Mouse (Mus musculus): ENCODE measurements around the gene Slc44a5.
A peak's percentile ranks its signal among the peaks of the same experiment; 100 is the strongest.

The Slc44a5 gene

DNA sequence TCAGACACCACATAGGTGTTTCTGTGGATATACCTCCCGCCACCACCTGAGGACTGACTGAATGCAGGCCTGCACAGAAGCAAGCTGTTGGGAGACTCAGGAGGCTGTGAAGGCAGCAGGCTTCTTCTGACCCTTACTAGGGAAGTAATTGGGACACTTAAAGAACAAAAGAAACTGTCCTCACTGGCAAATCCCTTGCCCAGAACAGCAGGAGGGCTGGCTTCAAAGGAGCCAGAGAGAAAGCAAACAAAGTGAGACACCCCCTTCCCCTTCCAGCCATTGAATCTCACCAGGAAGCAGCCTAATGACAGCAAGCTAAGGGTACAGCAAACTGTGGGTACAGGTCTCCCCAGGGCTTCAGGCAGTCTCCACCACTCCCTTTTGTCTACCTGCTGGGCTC is 200.3 kb downstream of the Slc44a5 start:
- no peak for DNase-seq

DNA sequence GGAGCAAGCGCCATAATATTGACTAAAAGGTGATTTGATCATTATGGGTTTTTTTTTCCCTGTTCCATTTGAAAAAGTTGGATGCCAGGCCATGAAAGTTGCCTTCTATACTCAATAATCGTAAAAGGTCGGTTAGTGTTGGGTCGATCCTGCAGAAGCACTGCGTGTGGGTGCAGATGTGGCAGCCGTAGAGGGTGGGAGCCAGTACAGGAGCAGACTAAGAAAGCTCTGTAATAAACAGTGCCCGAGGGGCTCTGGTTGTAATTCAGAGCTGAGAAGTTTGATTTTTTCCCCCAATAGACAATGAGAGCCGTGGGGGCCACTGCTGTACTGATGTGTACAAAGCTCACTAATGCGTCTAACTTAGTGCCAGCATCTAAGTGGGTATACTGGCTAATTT is 200.8 kb downstream of the Slc44a5 start:
- no peak for DNase-seq

DNA sequence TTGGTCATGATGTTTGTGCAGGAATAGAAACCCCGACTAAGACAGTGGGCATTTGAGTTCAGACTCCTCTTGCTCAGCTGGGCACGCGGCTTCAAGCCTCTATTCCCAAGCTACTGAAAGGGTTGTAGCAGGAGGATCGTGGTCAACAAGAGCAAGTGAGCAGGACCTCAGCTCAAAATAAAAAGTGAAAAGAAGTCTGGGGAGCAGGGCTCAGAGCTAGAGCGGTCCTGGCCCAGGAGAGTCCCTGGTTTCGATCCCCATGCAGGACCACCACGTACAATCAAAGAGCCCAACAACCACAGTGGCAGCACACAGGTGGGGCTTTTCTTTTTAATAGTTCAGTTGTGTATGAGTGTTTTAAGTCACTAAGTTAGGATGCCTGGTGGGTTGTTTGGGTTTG is 201.5 kb downstream of the Slc44a5 start:
- DNase-seq: no peak

DNA sequence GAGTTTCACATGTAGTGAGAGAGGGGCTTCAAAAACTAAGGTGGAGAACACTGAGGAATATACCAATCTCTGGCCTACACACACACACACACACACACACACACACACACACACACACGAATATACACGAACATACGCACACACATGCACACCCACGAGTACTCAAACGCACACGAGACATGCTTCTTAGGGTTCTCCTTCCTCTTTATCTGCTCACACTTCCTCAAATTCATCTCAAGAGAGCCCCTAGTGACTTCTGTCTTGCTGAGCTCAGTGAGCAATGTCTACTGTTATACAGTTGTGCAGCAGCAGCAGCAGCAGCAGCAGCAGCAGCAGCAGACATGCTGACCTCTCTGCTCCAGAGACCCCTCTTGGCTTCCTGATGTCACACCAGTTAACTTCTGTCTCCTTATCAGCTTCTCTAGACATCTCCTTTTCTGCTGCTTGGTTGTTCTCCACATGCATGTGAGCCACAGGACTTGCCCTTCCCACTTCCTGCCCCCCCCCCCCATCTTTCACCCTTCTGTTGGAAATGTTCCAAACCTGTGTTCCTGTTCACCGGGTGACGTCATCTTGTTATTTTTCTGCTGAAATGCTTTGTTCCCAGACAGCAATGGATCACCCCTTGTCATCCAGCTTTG is 204.5 kb downstream of the Slc44a5 start:
- peak in 1 of 2 experiments; percentile 1 for DNase-seq

DNA sequence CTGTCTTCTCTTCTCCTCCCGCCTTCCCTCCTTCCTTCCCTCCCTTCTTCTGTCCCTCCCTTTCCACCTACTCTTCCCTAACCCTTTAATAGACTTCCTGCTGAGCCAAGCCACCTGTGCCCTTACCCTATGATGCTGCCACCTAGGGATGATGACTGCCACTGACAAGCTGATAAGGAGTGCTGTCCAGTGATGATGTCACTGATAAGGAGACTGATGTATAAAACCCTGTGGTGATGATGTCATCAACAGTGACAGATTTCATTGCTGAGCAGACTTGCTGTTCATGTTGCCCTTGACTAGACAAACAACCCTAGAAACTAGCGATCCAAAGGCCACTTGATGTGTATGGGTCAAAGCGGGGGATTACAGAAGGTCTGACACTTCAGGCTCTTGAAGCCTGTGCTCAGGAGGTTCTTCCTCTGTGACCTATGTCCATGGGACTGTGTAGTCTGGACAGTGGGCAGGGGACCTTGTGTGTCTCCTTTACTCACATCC is 206.2 kb downstream of the Slc44a5 start:
- no peak for DNase-seq

DNA sequence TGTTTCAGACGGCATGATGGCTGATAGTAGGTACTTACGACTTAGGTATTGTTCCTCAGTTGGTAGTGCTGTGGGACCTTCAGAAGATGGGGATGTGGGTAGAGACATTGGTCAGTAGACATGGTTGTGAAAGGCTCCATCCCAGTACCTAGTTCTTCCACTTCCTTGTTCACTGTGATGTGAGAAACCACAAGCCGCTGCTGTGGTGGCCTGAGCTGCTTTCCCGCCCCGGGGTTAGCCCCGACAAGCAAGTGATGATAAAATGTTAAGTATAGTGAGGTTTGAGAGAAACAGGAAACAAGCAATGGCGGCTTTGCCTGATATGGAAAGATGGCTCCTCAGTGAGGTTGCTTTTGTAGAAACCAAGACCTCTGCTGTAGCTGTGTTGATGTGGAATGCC is 209.8 kb downstream of the Slc44a5 start:
- DNase-seq: no peak

DNA sequence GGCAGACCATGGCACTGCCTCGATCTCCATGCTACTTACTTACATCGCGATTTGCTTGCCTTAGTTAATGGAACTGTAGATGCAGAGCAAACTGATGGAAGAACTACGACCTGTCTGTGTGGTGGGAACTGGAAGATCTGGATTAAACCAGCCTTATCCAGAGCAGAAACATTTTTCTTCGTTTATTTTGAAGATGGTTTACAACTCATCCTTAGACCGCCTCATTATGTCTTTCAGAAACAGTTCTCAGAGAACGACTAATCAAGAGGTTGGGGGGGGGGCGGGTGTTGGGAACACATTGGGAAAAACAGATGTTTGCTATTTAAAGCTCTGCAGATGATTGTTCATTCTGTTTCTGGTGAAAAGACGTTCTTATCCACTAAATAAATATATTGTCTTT is 210.7 kb downstream of the Slc44a5 start:
- DNase-seq: no peak

DNA sequence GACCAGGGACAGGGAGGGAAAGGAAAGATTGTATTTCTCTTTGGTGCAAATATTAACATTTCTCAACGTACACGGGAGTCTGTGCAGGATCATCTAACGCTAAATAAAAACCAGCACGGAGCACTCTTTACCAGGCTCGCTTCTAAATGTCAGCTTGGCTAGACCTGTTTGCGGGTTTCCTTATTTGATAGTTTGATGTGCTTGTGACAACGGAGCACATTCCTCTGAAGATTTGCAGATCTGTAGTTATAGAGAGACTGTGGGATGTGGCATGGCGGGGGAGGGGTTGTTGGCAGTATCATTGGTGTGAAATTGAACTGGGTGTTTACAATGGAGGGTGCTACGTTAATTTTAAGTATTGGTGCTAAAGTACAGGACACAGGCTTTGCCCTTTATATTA is 215.4 kb downstream of the Slc44a5 start:
- DNase-seq: no peak

DNA sequence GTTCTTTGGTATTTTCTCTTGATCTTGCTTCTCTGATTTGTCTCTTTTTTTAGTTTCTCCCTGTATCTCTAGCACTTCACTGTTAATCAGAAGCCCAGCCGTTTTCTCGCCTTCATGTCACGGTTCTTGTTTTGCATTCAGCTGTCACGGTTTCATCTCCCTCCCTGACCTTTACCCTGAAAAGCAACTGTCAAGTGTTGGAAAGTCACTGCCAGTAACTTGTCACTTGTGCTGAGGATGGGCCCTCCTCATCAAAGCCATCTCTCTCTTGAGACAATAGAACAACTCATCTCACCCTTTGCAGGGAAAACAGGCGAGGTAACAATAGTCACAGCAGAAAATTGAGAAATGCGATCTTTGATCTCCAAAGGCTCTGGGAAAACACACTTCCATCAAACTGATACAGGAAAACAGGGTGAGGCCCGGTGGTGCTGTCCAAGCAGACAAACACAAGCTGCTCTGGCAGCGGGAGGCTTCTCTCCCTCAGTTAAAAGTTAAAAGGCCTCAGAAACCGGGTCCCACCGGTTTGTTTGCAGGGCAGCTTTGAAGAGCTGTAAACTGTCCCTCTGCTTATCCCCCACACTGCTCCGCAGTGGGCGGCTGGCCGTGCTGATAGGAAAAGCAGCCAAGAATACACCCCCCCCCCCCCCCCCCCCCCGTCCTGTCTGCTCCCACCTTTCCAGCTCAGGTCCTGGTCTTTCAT is 219.2 kb downstream of the Slc44a5 start:
- DNase-seq: no peak

DNA sequence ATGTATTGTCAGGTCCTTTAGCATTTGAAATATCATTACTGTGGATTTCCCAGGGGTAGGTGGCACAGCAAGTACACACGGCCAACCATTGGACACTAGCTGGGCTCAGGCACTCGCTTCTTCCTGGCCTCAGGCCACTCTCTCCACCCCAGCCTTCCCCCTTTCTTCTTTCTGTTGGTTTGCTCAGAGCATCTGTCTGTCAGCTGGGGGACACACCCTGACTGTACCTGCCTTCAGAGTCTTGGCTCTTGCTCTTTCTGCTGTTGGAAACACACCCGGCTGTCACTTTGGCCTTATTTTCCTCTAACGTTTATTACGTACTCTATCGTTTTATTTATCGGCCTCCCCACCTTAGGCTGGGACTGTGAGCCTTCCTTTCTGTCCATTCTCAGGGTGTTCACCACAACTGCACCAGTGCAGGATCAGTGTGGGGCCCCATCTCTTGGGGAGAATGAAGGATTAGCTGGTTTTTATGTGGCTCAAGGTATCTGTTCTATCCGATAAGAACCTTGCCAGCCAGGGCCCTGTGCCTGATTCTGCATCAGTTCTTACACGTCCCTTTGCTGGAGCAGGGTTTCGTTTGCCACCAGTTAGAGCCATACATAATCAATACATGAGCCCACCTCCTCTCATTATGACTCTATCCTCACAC is 220.1 kb downstream of the Slc44a5 start:
- no peak for DNase-seq

DNA sequence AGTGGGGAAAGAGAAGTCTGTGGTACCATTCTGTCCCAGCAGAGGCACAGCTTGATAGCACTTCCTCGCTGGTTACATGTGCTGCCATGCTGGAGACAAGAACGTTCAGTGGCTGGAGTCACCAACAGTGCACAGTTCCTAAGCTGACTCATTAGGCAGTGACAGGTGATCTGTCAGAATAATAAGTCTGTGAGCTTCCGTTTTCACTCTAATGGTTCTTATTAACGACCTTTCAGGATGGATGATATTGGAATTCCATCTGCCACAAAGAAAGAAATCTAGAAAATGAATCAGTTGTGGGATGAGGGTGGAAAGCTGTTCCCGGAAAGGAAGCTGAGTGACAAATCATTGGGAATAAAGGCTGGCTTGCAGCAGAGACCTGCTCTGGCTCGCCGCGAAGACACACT is 227.2 kb downstream of the Slc44a5 start:
- no peak for DNase-seq

DNA sequence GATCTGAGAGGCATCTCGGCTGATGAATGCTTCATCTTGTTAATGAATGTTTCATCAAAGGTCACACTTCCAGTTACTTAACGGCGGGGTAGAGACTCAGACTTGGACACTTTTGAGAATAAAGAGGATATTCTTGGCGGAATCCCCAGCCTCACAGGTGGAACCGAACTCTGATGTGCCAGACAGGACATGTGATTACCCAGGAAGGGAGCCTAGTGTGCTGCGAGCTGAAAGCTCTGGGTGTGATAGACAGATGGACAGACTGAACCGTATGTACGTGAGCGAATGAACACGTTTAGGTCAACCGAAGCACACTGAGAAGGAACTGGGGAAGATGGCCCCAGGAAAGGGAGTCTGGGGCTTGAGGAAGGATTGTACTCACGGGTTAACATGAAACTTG is 228.6 kb downstream of the Slc44a5 start:
- DNase-seq: no peak

DNA sequence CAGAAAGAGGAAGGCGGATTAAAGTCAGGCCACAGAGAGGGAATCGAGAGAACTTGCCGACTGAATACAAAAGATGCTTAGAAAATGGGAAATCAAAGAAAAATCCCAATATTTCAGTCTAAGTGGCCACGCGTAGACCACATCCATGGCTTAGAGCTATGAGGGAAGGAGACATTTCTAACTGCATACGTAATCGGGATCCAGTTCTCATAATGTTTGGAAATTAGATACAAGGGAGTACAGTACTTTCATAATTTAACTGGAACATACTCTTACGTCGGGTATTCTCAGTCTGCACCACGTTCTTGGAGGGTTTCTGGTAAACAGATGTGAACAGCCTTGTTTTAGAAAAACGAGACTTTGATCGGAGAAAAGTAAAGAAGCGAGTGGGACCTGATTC is 229.1 kb downstream of the Slc44a5 start:
- no peak for DNase-seq

DNA sequence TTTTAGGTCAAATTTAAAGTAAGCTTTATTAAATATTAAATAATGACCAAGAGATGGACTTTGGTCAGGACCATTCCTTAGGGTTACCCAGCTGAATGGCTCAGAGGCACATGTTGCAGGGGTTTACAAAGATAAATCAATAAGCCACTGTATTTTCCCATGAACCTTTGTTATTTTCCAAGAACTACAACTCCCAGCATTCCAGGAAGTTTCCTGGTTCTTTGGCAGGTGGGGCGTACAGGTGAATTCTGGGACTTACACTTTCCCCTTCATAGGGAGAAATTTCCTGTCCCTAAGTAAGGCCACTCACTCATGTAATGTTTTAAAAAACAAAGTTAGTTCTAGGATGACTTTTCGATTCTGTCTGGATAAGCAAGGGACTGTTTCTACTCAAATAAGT is 235.2 kb downstream of the Slc44a5 start:
- DNase-seq: no peak

DNA sequence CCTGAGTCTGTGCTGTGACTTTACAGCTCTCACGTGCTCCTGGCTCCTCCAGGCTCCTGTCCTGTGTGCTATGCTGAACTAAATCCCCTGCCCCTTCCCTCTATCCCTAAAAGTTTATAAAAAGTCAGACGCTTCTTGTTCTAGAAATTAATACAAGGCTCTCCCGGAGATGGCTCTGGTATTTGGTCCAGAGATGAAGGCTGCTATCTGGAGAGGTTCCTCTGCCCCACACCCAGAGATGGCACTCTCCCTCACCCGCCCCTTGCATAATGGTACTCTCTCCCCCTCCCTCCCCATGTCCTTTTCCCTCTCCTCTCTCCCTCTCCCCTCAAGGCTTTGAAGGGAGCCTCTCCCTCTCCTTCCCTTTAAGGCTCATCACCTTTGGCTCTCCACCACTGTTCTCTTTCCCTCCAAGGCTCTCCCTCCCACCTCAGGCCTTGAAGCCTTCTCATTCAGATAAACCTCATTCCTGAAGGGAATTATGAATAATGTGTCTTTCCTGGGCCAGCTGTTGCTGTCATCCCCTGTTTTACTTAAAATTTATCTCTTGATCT is 236.0 kb downstream of the Slc44a5 start:
- DNase-seq: no peak

DNA sequence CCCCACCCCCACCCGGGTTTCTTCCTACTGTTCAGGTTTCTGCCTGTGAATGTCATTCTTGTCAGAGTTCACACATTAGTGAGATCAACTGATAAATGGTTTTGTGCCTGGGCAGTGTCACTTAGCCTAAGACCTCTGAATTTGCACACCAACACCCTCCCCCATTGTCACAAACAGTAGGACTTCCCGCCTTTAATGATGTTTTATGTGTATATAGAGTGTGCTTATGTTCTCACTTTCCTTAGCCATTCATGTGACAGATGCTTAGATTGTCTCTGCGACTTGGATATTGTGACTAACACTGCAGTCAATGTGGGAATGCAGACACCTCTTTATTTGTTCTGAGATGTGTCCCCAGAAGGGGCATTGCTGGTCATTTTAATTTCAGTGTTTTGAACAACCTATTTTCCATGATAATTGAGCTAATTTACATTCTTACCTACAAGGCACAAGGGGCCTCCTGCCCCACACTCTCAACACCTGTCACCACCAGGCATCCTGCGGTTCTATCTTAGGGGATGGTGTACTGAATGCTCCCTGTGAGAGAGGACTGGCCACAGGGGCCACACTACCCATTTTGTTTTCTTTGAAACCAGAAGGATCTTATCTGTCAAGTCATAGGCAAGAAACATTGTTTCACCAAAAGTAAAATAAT is 236.7 kb downstream of the Slc44a5 start:
- no peak for DNase-seq

DNA sequence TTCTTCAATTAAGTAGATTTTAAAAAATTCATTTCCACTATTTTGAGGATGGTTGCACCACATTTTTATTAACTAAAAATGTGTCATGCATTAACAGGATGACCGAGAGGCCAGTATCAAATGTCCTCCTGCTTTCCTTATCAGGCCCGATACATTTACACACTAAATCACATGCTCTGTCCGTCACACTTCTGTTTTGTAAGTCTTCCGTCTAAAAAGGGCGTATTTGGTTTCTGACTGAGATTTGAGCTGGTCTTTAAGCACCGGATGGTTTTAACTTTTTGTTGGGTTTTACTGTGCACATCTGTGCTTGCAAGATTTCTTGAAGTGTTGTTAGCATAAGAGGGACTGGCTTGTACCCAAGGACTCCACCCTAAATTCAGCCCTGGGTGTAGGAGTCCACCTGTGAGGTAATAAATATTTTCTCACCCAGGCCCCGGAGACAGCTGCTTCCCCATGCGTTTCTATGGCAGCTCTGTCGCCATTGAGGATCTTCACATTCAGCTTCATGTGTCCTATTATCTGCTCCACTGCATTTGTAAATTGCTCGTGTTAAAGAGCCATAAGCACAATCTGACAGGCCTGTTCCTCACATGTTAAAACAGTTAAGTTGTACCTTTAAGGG is 237.3 kb downstream of the Slc44a5 start:
- no peak for DNase-seq

DNA sequence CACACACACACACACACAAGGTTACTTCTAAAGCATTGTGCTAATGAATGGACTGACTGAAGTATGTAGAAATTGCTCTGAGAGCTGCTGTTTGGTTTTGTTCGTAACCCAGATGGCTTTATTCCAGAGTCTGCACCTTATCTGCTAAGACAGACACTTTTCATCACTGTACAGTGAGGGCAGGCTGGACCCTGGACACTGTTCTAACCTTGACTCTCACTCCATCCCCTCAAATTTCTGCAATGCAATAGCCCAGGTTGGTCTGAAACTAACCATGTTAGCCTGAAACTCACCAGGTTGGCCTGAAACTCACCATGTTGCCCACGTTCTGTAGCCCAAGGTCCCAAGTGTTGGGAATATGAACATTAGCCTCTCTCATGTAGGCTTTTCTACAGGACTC is 239.3 kb downstream of the Slc44a5 start:
- DNase-seq: no peak

DNA sequence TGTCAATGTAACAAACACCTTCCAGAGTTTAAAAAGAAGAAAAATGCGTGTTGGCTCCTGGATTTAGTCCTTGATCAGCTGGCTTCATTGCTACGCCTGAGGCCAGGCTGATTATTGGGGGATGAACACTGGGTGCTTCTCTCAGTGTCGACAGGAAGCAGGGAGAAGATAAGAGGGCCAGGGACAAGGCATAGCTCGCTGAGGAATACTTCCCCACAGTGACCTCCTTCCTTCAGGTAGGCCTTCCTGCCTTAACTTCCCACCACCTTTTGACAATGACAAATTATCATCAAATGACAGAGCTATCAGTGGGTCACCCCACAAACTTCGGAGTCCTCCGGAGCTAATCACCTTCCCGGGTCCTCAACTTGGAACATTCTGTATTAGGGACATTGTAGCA is 242.1 kb downstream of the Slc44a5 start:
- no peak for DNase-seq

DNA sequence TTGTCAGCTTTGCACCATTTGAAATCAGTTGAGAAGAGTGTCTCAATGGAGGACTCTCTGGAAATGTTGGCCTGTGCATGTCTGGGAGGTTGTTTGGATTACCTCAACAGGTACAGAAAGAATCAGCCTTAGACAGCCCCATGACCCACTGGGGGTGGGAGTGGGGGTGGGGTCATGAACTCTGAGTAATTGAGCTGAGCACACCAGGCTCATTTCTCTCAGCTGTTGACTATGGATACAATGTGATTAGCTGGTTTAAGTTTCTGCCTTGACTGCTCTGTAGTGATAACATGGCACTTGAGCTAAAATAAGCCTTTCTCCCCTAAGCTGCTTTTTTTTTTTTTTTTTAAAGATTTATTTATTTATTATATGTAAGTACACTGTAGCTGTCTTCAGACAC is 242.5 kb downstream of the Slc44a5 start:
- no peak for DNase-seq

DNA sequence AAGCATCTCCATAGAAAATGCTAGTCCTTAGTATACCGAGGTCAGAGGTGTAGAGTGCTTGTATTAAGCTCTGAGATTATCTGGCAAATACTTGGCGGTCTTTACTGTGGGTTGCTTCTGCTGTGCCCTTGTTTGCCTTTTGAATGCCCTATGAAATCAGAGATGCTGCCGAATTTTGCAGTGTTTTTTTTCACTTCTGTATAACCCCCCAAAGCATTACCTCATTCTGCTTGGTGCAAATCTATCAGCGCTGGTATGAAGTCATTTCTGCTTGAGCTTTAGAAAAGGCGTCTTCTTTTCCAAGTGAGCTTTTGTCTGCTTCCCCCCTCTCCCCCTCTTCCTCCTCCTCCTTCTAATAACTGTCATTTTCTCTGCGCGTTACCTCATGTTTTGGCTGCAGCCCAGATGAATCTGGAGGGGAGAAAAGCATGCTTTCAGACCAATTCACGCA is 248.9 kb downstream of the Slc44a5 start:
- DNase-seq: no peak

DNA sequence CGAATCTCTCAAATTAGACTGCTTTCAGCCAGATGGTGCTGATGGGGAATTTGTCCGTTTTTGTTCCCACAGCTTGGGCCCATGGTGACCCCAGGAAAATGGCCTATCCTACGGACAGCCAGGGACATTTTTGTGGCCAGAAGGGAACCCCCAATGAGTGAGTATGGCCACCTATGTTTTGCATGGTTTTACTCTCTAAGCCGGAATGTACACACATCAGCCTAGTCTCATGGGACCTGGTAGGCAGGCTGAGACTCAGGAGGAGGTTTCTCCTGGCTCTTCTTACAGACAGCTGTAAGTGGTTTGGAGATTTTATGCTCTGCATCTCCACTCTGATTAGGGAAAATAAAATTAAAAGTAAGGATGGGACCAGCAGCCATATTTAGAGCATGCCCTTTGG is 249.5 kb downstream of the Slc44a5 start:
- no peak for DNase-seq

Data from kidney, postnatal 36 days (tissue).